Mouse (Mus musculus) right cerebral cortex, adult 2 months (tissue): ENCODE results near the gene Zdhhc18.

ENCODE experiments used
- DNase-seq, 2 experiments: peaks; one replicate each; pipeline ENCODE4 v3.0.0; 2021 to 2022; ENCODE audit warnings: low spot score in 2 of 2

The Zdhhc18 gene

GRCm38 (mm10) chr4:133649989-133650699 lies at the start of gene Zdhhc18:
Zdhhc18 (minus strand) TSS chr4:133650154.
- DNase-seq = peak; percentile 78 to 88

- DNase-seq = no peak
Observed at GRCm38 (mm10) chr4:133695363-133695762, 45.4 kb upstream of the Zdhhc18 start.

GRCm38 (mm10) chr4:133690252-133690651 lies 40.3 kb upstream of the Zdhhc18 start:
- no peak for DNase-seq

GRCm38 (mm10) chr4:133688417-133689067 lies 38.6 kb upstream of the Zdhhc18 start:
- DNase-seq = peak; percentile 39

- DNase-seq = no peak
Observed at GRCm38 (mm10) chr4:133687126-133687525, 37.2 kb upstream of the Zdhhc18 start.

- no peak for DNase-seq
Observed at GRCm38 (mm10) chr4:133686512-133686911, 36.6 kb upstream of the Zdhhc18 start.

- DNase-seq = no peak
Observed at GRCm38 (mm10) chr4:133680206-133680786, 30.3 kb upstream of the Zdhhc18 start.

- DNase-seq = no peak
Observed at GRCm38 (mm10) chr4:133679629-133680028, 29.7 kb upstream of the Zdhhc18 start.

- DNase-seq = no peak
Observed at GRCm38 (mm10) chr4:133677266-133677665, 27.3 kb upstream of the Zdhhc18 start.

- no peak for DNase-seq
Observed at GRCm38 (mm10) chr4:133676189-133676588, 26.2 kb upstream of the Zdhhc18 start.

GRCm38 (mm10) chr4:133675594-133676016 lies 25.7 kb upstream of the Zdhhc18 start:
- DNase-seq = peak; percentile 40 to 41

GRCm38 (mm10) chr4:133674331-133674695 lies 24.4 kb upstream of the Zdhhc18 start:
- DNase-seq = no peak

GRCm38 (mm10) chr4:133673666-133674330 lies 23.8 kb upstream of the Zdhhc18 start:
- peak in 1 of 2 experiments; percentile 53 for DNase-seq

- no peak for DNase-seq
Observed at GRCm38 (mm10) chr4:133672845-133673647, 23.1 kb upstream of the Zdhhc18 start.

GRCm38 (mm10) chr4:133671881-133672844 lies 22.2 kb upstream of the Zdhhc18 start, which contains the start of gene Pigv:
Pigv (minus strand) TSS chr4:133672647.
- peak; percentile 91 to 92 for DNase-seq

- peak; percentile 88 to 90 for DNase-seq
Observed at GRCm38 (mm10) chr4:133671184-133671880, 21.4 kb upstream of the Zdhhc18 start.

GRCm38 (mm10) chr4:133669652-133670210 lies 19.8 kb upstream of the Zdhhc18 start:
- no peak for DNase-seq

GRCm38 (mm10) chr4:133668537-133668936 lies 18.6 kb upstream of the Zdhhc18 start:
- no peak for DNase-seq

GRCm38 (mm10) chr4:133666199-133666598 lies 16.2 kb upstream of the Zdhhc18 start:
- DNase-seq = no peak
